Mouse (Mus musculus) kidney, embryonic 14.5 days (tissue): ENCODE measurements around the gene Sh3bp1. TPM values are rescaled to one million over a fixed set of nuclear protein-coding genes. Genes with fewer than 3 reads are reported as not detected.

Source experiments
- ATAC-seq: fragments of 200-750 bp; cut with Nextera tagmentation; 2 replicates; pipeline ENCODE4 v1.8.0; 2017; ENCODE audit warnings: moderate number of reproducible peaks, mild to moderate bottlenecking, moderate TSS enrichment, moderate library complexity; ENCODE audit not compliant: low FRiP score, low TSS enrichment
- H3K27ac ChIP-seq: fragments of 300-500 bp; sonication (generic); 2 replicates; pipeline ENCODE4 v1.5.1; 2014; ENCODE audit warnings: low read depth, mild to moderate bottlenecking, low read length, moderate library complexity, mixed read lengths
- H3K27me3 ChIP-seq: fragments of 300-500 bp; sonication (generic); 2 replicates; pipeline ENCODE4 v1.6.1; 2014; ENCODE audit warnings: mild to moderate bottlenecking, low read length; ENCODE audit not compliant: control insufficient read depth, insufficient read depth
- H3K36me3 ChIP-seq: fragments of 300-500 bp; sonication (generic); 2 replicates; pipeline ENCODE4 v1.6.1; 2014; ENCODE audit warnings: low read length, mixed read lengths; ENCODE audit not compliant: control insufficient read depth, insufficient read depth
- H3K4me1 ChIP-seq: fragments of 300-500 bp; sonication (generic); 2 replicates; pipeline ENCODE4 v1.6.1; 2014; ENCODE audit warnings: low read length, mixed read lengths; ENCODE audit not compliant: control insufficient read depth, insufficient read depth
- H3K4me2 ChIP-seq: fragments of 300-500 bp; sonication (generic); replicated peaks from 2 replicates; pipeline ENCODE4 v1.6.1; 2014; ENCODE audit warnings: low read depth, mild to moderate bottlenecking, low read length
- H3K4me3 ChIP-seq: fragments of 300-500 bp; sonication (generic); 2 replicates; pipeline ENCODE4 v1.5.1; 2014; ENCODE audit warnings: mild to moderate bottlenecking, low read length
- H3K9ac ChIP-seq: fragments of 300-500 bp; sonication (generic); 2 replicates; pipeline ENCODE4 v1.6.1; 2014; ENCODE audit warnings: low read depth, mild to moderate bottlenecking, low read length, moderate library complexity
- H3K9me3 ChIP-seq: fragments of 300-500 bp; sonication (generic); 2 replicates; pipeline ENCODE4 v1.6.1; 2016; ENCODE audit warnings: low read length; ENCODE audit not compliant: control insufficient read depth
- WGBS: fragments of 180-500 bp; shearing (Covaris S2); extraction: QIAGEN DNeasy Blood & Tissue Kit; methylation state at CpG from one replicate; pipeline ENCODE4 v1.1.7; 2014; 5-methylcytosine and 5-hydroxymethylcytosine counted together
- polyA plus RNA-seq: library from polyadenylated mRNA; unstranded; fragments of >200 nt; fragmentation: Nextera tagmentation; extraction: Ambion mirVana; gene quantifications from 2 replicates; pipeline ENCODE4 v1.2.1, GENCODE M21; 2014

Sh3bp1 gene
- polyA plus RNA-seq, 1 experiment from 2014 or later, result 38.5 TPM

GRCm38 (mm10) chr15:78927788-78928457 is 28.4 kb downstream of the Sh3bp1 start:
- peaks cover 27% of the 10 kb centered on the region for H3K4me1 ChIP-seq

GRCm38 (mm10) chr15:78928539-78928938 is 29.0 kb downstream of the Sh3bp1 start:
- 0 out of 2 replicates have a peak, but pooled peaks have one; percentile 1 for ATAC-seq
- Histone ChIP-seq H3K9me3 (no peaks in the 10 kb centered on the region), H3K9ac (no peak overlapping the region), H3K27me3 (no peaks in the 10 kb centered on the region), H3K36me3 (peaks cover 7% of the 10 kb centered on the region), H3K27ac (no peak overlapping the region), H3K4me3 (peak overlapping the region; percentile 49), H3K4me1 (peaks cover 27% of the 10 kb centered on the region), H3K4me2 (peak overlapping the region; percentile 81)
- 51% methylated on average over 8 of the region's 8 CpGs for WGBS

More at GRCm38 (mm10) chr15:78927788-78928457, 28.4 kb downstream of the Sh3bp1 start:
- WGBS, result 1% methylated on average over 25 of the region's 35 CpGs
- Histone ChIP-seq H3K9me3 (no peaks in the 10 kb centered on the region), H3K27ac (peak overlapping the region; percentile 88), H3K27me3 (no peaks in the 10 kb centered on the region), H3K36me3 (peaks cover 7% of the 10 kb centered on the region), H3K4me2 (peak overlapping the region; percentile 81), H3K9ac (peak overlapping the region; percentile 63), H3K4me3 (peak overlapping the region; percentile 49)
- peak; percentile 68 for ATAC-seq

- Histone ChIP-seq H3K27ac (no peak overlapping the region), H3K4me2 (no peak overlapping the region), H3K9me3 (no peaks in the 10 kb centered on the region), H3K4me1 (peaks cover 23% of the 10 kb centered on the region), H3K27me3 (no peaks in the 10 kb centered on the region), H3K36me3 (peaks cover 7% of the 10 kb centered on the region), H3K9ac (no peak overlapping the region), H3K4me3 (no peak overlapping the region)
- WGBS, result 89% methylated on average over 6 of the region's 6 CpGs
- ATAC-seq, result no peak
Observed at GRCm38 (mm10) chr15:78930192-78930706, 30.7 kb downstream of the Sh3bp1 start.

GRCm38 (mm10) chr15:78930801-78931426 is 31.3 kb downstream of the Sh3bp1 start:
- H3K4me1 ChIP-seq, result peaks cover 22% of the 10 kb centered on the region
- H3K9ac ChIP-seq, result no peak overlapping the region; the same call in 1 of the 2 replicates

GRCm38 (mm10) chr15:78931577-78931976 is 32.0 kb downstream of the Sh3bp1 start:
- no peak overlapping the region for H3K27ac ChIP-seq
- H3K4me2 ChIP-seq, result no peak overlapping the region
- no peaks in the 10 kb centered on the region for H3K9me3 ChIP-seq
- H3K27me3 ChIP-seq, result no peaks in the 10 kb centered on the region
- no peak for ATAC-seq
- H3K4me3 ChIP-seq, result no peak overlapping the region
- peaks cover 7% of the 10 kb centered on the region for H3K36me3 ChIP-seq
- H3K4me1 ChIP-seq, result peaks cover 19% of the 10 kb centered on the region
- no peak overlapping the region; the same call in 1 of the 2 replicates for H3K9ac ChIP-seq
- 36% methylated on average over 3 of the region's 3 CpGs for WGBS

More at GRCm38 (mm10) chr15:78930801-78931426, 31.3 kb downstream of the Sh3bp1 start:
- Histone ChIP-seq H3K27ac (0 out of 2 replicates have a peak overlapping the region, but pooled peaks have one; percentile 7), H3K4me3 (no peak overlapping the region), H3K36me3 (peaks cover 7% of the 10 kb centered on the region), H3K27me3 (no peaks in the 10 kb centered on the region), H3K4me2 (no peak overlapping the region), H3K9me3 (no peaks in the 10 kb centered on the region)
- ATAC-seq, result no peak
- WGBS, result 88% methylated on average over 7 of the region's 7 CpGs

- ATAC-seq, result peak; percentile 85
- peak within 1 kb of the TSS; percentile 72 for H3K9ac ChIP-seq
- H3K4me3 ChIP-seq, result peak within 1 kb of the TSS; percentile 59
- peak within 1 kb of the TSS; percentile 71 for H3K27ac ChIP-seq
- H3K4me1 ChIP-seq, result peaks cover 8% of the 10 kb centered on the region
- under 1% methylated on average over 42 of the region's 42 CpGs for WGBS
- no peaks in the 10 kb centered on the region for H3K9me3 ChIP-seq
- peaks cover 25% of the 10 kb centered on the region for H3K36me3 ChIP-seq
- peak within 1 kb of the TSS; percentile 58 for H3K4me2 ChIP-seq
- no peaks in the 10 kb centered on the region for H3K27me3 ChIP-seq
Observed at GRCm38 (mm10) chr15:78934784-78935320, 35.3 kb downstream of the Sh3bp1 start, which contains the start of gene Nol12. Gene Nol12, plus strand, starts transcription at chr15:78934933.

GRCm38 (mm10) chr15:78936403-78936802 is 36.8 kb downstream of the Sh3bp1 start:
- WGBS, result 90% methylated on average over 12 of the region's 12 CpGs
- H3K9me3 ChIP-seq, result no peaks in the 10 kb centered on the region
- H3K27ac ChIP-seq, result no peak overlapping the region
- no peak for ATAC-seq
- H3K4me1 ChIP-seq, result peaks cover 8% of the 10 kb centered on the region
- H3K27me3 ChIP-seq, result no peaks in the 10 kb centered on the region
- H3K9ac ChIP-seq, result 0 out of 2 replicates have a peak overlapping the region, but pooled peaks have one; percentile 12
- H3K36me3 ChIP-seq, result peaks cover 40% of the 10 kb centered on the region
- H3K4me3 ChIP-seq, result 0 out of 2 replicates have a peak overlapping the region, but pooled peaks have one; percentile 59
- no peak overlapping the region for H3K4me2 ChIP-seq

GRCm38 (mm10) chr15:78937311-78937710 is 37.7 kb downstream of the Sh3bp1 start:
- 94% methylated on average over 10 of the region's 10 CpGs for WGBS
- ATAC-seq, result no peak
- Histone ChIP-seq H3K27ac (no peak overlapping the region), H3K4me3 (no peak overlapping the region), H3K4me2 (no peak overlapping the region), H3K9ac (no peak overlapping the region), H3K36me3 (peaks cover 42% of the 10 kb centered on the region), H3K9me3 (no peaks in the 10 kb centered on the region), H3K4me1 (peaks cover 8% of the 10 kb centered on the region), H3K27me3 (no peaks in the 10 kb centered on the region)
